Mouse (Mus musculus): ENCODE measurements around the gene Elf2.
"Not testable (repeated sequence)": the region's sequence is repeated elsewhere in the genome, so short reads cannot be mapped to it uniquely, and the experiment has no call there.

- TF ChIP-seq MAX (IDR thresholded peaks at IDR 0.05; ENCODE audit: low read length); ZC3H11A (IDR thresholded peaks at IDR 0.05; ENCODE audit: low read depth, low read length); POLR2A (IDR thresholded peaks at IDR 0.05; ENCODE audit: low read depth, low read length); ZKSCAN1 (IDR thresholded peaks at IDR 0.05; ENCODE audit: borderline replicate concordance, low read depth, low read length); UBTF (IDR thresholded peaks at IDR 0.05; ENCODE audit: low read depth, low read length); CHD2 (IDR thresholded peaks at IDR 0.05; ENCODE audit: low read length): not testable (repeated sequence)
- peak in 1 of 2 experiments; percentile 35; a peak in 1 of 4 replicates for TF ChIP-seq CTCF (conservative IDR thresholded peaks at IDR 0.05 in 1 of 2, IDR thresholded peaks at IDR 0.05 in 1 of 2; ENCODE audit: low read depth in 2 of 2, low read length in 2 of 2)
Observed at GRCm38 (mm10) chr3:51318053-51318452, 22.4 kb downstream of the Elf2 start.
